Mouse (Mus musculus) embryonic facial prominence, embryonic 10.5 days (tissue): Measurements from ENCODE around the gene Lrrc23. TPM values are rescaled to one million over a fixed set of nuclear protein-coding genes. Genes with fewer than 3 reads are reported as not detected.
A peak's percentile ranks its signal among the peaks of the same experiment; 100 is the strongest.

Source experiments
- DNase-seq: peaks from one replicate; pipeline ENCODE4 v3.0.0-alpha.2; 2017; ENCODE audit warnings: low spot score
- H3K27ac ChIP-seq: fragments of 300-500 bp; sonication (generic); replicated peaks from 2 replicates; pipeline ENCODE4 v1.5.1; 2016; ENCODE audit warnings: mild to moderate bottlenecking
- H3K27me3 ChIP-seq: fragments of 300-500 bp; sonication (generic); replicated peaks from 2 replicates; pipeline ENCODE4 v1.6.1; 2016; ENCODE audit warnings: low read depth, mild to moderate bottlenecking; ENCODE audit not compliant: poor library complexity, severe bottlenecking
- H3K36me3 ChIP-seq: fragments of 300-500 bp; sonication (generic); replicated peaks from 2 replicates; pipeline ENCODE4 v1.6.1; 2016; ENCODE audit warnings: mild to moderate bottlenecking, moderate library complexity
- H3K4me1 ChIP-seq: fragments of 300-500 bp; sonication (generic); 2 replicates; pipeline ENCODE4 v1.6.1; 2016
- H3K4me3 ChIP-seq: fragments of 300-500 bp; sonication (generic); 2 replicates; pipeline ENCODE4 v1.5.1; 2016; ENCODE audit warnings: mild to moderate bottlenecking, moderate library complexity
- H3K9me3 ChIP-seq: fragments of 300-500 bp; sonication (generic); 2 replicates; pipeline ENCODE4 v1.6.1; 2016; ENCODE audit warnings: mild to moderate bottlenecking
- WGBS: fragments of 180-500 bp; shearing (Covaris S2); methylation state at CpG from one replicate; pipeline ENCODE4 v1.1.7; 2016; 5-methylcytosine and 5-hydroxymethylcytosine counted together
- polyA plus RNA-seq: library from polyadenylated mRNA; unstranded; fragments of >200 nt; fragmentation: Nextera tagmentation; extraction: Ambion mirVana; gene quantifications from 2 replicates; pipeline ENCODE4 v1.2.1, GENCODE M21; 2016

Lrrc23 gene
- polyA plus RNA-seq, 1 experiment from 2014 or later: 0.74 TPM

DNA sequence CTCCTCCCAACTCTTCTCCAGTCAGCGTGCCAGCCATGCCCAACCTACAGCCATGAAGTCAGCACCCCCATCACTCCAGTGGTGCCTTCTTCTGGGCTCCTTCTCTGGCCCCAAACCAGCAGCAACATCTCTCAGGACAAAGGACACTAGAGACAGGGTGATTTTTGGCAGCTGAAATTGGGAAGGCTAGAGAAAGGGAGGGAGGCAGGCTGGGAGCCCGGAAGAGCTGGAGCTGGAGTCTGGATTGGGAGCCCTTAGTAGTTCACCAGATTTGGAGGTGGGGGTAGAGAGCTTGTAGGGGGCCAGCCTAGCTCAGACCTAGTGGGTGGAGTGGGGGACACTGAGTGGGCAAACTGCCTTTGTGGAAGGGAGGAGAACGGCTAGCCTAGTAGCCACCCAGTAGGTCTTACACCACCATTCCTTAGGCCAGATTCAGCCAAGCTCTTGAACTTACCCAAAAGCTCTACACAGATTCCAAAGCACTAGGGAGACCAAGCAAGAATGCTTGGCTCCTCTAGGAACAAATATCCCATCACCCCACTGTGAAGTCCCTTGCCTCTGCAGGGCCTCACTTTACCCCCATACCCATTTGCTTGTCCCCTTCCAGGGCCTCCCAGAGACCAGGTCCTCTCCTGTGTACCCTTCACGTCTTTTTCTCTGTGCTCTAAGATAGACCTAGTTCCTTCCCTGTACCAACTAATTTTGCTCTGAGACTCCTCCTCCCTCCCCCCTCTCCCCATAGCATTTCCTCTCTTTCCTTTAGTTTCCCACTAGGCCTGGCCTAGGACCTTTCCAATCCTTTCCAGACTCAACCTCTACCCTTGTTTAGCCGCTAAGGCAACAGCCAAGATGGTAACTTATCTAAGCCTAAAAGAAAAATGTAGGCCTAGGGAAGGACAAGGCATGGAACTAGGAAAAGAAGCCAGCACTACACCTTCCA is 21.3 kb downstream of the Lrrc23 start:
- 27% methylated on average over 5 of the region's 5 CpGs for WGBS
- H3K27me3 ChIP-seq: peaks cover 13% of the 10 kb centered on the region; the same call in 1 of the 2 replicates

GRCm38 (mm10) chr6:124757351-124757880 is 22.1 kb downstream of the Lrrc23 start:
- Histone ChIP-seq H3K27me3 (peaks cover 5% of the 10 kb centered on the region; the same call in 1 of the 2 replicates), H3K36me3 (peaks cover 9% of the 10 kb centered on the region), H3K4me3 (peak overlapping the region; percentile 81), H3K9me3 (no peaks in the 10 kb centered on the region), H3K4me1 (peaks cover 46% of the 10 kb centered on the region), H3K27ac (peak overlapping the region; percentile 98)
- WGBS: 3% methylated on average over 5 of the region's 5 CpGs
- DNase-seq: no peak

More for the DNA sequence above, 21.3 kb downstream of the Lrrc23 start:
- Histone ChIP-seq H3K4me3 (peak overlapping the region; percentile 81), H3K4me1 (peaks cover 46% of the 10 kb centered on the region), H3K36me3 (peaks cover 2% of the 10 kb centered on the region; the same call in 1 of the 2 replicates), H3K9me3 (no peaks in the 10 kb centered on the region), H3K27ac (peak overlapping the region; percentile 98)
- peak; percentile 62 for DNase-seq

GRCm38 (mm10) chr6:124756652-124757350 is 22.7 kb downstream of the Lrrc23 start:
- WGBS: under 1% methylated on average over 54 of the region's 54 CpGs
- Histone ChIP-seq H3K9me3 (no peaks in the 10 kb centered on the region), H3K36me3 (peaks cover 15% of the 10 kb centered on the region), H3K27ac (peak overlapping the region; percentile 98), H3K27me3 (no peaks in the 10 kb centered on the region; the same call in 1 of the 2 replicates), H3K4me3 (peak overlapping the region; percentile 81), H3K4me1 (peaks cover 46% of the 10 kb centered on the region)
- peak; percentile 91 for DNase-seq

DNA sequence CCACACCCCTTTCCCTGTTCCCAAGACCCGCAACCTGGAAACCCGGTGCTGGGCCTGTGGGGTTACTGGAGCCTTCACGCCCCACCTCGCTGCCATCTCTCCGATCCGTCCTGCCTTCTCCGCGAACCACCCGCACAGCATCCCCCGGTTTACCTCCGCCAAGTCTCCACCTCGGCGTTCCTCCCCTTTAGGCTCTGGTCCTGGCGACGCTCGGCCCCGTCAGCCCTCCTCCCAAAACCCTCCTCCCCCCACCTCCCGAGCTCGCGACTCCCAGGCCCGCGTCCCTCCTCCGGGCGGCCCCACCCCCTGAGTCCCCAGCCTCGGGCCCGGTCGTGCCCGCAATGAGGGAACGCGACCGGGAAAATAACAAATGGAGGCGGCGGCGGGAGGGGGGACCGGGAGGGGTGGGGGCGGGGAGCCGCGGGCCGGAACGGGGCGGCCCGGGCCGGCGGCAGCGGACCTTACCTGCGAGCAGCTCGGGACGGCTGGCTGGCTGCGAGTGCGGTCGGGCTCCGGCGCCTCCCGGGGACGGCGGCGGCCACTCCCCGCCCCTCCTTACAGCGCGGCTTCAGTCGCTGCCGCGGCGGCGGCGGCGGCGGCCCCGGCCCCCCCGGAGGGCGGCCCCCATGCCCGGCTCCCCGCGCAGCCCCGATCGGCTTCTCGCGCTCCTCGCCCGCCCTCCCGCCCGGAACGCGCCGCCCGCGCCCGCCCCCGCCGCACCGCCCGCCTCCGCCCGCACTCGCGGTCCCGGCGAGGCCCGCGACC is 23.5 kb downstream of the Lrrc23 start, which contains the start of the genes Gm45234 and Atn1:
TSS of gene Gm45234 (minus strand) at position 191 of the 765 bp plus-strand sequence.
TSS of gene Atn1 (minus strand) at position 694 of the 765 bp plus-strand sequence.
- Histone ChIP-seq H3K27me3 (no peaks in the 10 kb centered on the region), H3K4me1 (peaks cover 46% of the 10 kb centered on the region), H3K4me3 (peak within 1 kb of the TSS; percentile 81), H3K36me3 (peaks cover 21% of the 10 kb centered on the region), H3K27ac (peak within 1 kb of the TSS; percentile 98), H3K9me3 (no peaks in the 10 kb centered on the region)
- DNase-seq: peak; percentile 86
- WGBS: 2% methylated on average over 91 of the region's 100 CpGs

DNA sequence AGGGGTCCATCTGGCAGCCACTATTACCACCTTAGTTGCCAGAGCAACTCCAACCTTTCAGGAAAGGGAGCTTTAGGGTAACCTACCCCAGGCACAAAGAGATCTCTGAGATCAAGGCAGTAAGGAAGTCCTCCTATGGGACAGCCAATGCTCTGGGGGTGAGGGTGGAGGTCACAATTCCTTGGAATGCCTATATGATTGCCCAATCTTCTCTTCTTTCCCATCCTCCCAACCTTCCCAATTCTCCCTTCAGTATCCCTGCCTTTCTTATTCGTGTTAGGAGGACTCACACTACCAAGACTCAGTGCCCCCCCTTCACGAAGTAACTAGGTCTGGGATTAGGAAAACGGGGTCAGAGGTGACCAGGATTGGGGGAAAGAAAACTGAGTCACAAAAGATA is 24.2 kb downstream of the Lrrc23 start:
- peaks cover 46% of the 10 kb centered on the region for H3K4me1 ChIP-seq
- H3K9me3 ChIP-seq: no peaks in the 10 kb centered on the region

DNA sequence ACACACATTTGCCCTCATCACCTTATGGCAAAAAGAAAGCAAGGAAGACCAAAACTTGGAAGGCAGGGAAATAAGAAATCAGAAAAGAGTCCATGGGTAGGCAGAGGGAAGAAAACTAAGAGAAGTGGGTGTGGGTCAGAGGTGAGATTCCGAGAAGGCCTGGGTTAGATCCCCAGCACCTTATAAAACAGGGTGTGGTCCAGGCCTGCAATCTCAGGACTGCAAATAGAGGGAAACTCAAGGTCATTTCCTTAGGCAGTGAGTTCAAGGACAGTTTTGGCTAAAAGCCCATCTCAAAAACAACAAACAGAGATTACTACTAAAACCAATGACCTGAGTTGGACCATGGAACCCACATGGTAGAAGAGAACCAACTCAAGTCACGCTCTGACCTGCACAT is 25.7 kb downstream of the Lrrc23 start:
- Histone ChIP-seq H3K36me3 (peaks cover 38% of the 10 kb centered on the region), H3K27ac (no peak overlapping the region), H3K4me1 (peaks cover 39% of the 10 kb centered on the region), H3K27me3 (no peaks in the 10 kb centered on the region), H3K9me3 (no peaks in the 10 kb centered on the region), H3K4me3 (no peak overlapping the region)
- no peak for DNase-seq
- WGBS: 88% methylated on average over 2 of the region's 2 CpGs

More for the DNA sequence above, 24.2 kb downstream of the Lrrc23 start:
- no peaks in the 10 kb centered on the region for H3K27me3 ChIP-seq
- peak overlapping the region; percentile 81 for H3K4me3 ChIP-seq
- WGBS: 4% methylated on average over 3 of the region's 3 CpGs
- peak overlapping the region; percentile 98 for H3K27ac ChIP-seq
- H3K36me3 ChIP-seq: peaks cover 25% of the 10 kb centered on the region
- DNase-seq: no peak

GRCm38 (mm10) chr6:124750405-124750804 is 29.1 kb downstream of the Lrrc23 start:
- no peak for DNase-seq
- Histone ChIP-seq H3K9me3 (no peaks in the 10 kb centered on the region), H3K27me3 (no peaks in the 10 kb centered on the region), H3K27ac (no peak overlapping the region), H3K36me3 (peaks cover 66% of the 10 kb centered on the region), H3K4me1 (peaks cover 33% of the 10 kb centered on the region), H3K4me3 (no peak overlapping the region)
- WGBS: 87% methylated on average over 8 of the region's 8 CpGs

DNA sequence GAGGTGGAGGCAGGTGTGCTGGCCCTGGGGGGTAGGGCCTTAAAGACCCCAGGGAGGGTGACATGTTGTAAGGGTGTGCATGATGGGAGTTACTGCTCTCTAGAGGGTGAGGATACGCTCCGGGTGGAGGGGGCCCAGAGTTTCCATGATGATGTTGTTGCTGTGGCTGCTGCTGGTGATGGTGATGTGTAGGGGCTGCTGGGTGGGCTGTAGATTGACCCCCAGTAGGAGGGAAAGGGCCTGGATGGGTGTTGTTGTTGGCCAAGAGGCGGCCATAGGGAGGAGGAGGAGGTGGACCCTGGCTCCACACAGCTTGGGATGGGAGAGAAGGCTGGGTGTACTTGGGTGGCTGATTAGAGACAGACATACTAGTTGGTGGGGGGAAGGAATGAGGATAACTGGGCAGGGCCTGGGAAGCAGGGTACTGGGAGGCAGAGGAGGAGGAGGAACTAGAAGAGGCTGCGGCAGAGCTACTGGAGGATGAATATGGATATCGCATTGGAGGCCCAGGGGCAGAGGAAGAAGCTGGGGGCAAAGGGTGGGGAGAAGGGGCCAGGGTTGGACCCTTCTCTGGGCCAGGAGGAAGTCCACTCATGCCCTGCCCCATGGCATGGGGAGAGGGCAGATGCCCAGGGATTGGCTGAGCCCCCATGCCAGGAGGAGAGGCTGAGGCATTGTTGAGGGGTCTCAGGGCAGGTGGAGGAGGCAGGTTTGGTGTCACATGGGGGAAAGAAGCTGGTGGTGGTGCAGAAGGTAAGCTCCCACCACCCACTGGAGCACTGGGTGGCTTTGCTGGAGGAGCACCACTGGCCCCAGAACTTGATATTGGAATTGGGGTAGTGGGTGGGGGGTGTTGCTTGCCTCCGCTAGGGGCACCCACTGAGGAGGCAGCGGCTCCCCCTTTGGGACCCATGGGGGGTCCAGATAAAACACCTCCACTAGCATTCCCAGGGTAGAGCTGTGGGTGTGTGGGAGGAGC is 32.6 kb downstream of the Lrrc23 start:
- H3K27me3 ChIP-seq: no peaks in the 10 kb centered on the region
- no peaks in the 10 kb centered on the region for H3K9me3 ChIP-seq
- peaks cover 37% of the 10 kb centered on the region for H3K4me1 ChIP-seq
- 88% methylated on average over 7 of the region's 7 CpGs for WGBS
- H3K4me3 ChIP-seq: peak overlapping the region; percentile 65
- no peak for DNase-seq
- peak overlapping the region; percentile 94 for H3K27ac ChIP-seq
- peaks cover 86% of the 10 kb centered on the region for H3K36me3 ChIP-seq

- peak overlapping the region; percentile 94 for H3K27ac ChIP-seq
- H3K4me1 ChIP-seq: peaks cover 42% of the 10 kb centered on the region
- no peak for DNase-seq
- H3K9me3 ChIP-seq: no peaks in the 10 kb centered on the region
- peaks cover 81% of the 10 kb centered on the region for H3K36me3 ChIP-seq
- peak overlapping the region; percentile 65 for H3K4me3 ChIP-seq
- H3K27me3 ChIP-seq: no peaks in the 10 kb centered on the region
- WGBS: 19% methylated on average over 8 of the region's 8 CpGs
Observed at GRCm38 (mm10) chr6:124746296-124746605, 33.3 kb downstream of the Lrrc23 start.

DNA sequence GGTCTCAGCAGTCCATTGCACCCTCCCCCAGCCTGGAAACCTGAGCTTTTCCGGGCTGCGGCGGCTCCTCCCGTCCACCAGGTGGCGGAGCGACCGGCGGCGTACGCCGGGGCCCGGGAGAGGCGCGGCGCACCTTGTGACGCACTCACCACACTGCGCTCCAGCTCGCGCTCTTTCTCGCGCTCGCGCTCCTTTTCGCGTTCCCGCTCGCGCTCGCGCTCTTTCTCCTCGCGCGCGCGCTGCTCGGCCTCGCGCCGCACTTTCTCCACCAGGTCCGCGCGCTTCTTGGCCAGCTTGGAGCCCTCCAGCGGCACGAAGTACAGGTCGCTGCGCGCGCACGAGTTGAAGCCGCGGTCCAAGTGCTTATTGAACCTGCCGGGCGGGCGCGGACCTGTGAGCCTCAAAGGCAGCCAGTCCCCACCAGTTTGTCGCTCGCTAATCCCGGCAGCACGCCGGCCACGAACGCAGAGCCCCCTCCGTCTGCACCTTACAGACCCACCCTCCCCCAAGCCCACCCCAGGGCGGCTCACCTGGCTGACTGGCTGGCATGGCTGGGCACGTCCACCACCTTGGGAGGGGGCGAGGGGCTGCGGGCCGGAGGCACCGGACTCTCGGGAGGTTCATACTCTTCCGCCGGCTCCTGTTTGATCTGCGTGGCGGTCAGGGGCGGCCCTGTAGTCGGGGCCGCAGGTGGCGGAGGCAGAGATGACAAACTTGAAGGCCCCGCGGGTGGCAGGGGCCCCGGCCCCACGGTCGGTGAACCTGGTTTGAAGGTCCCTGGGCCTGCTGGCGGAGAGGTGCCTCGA is 33.8 kb downstream of the Lrrc23 start:
- 1% methylated on average over 85 of the region's 85 CpGs for WGBS
- Histone ChIP-seq H3K27ac (peak overlapping the region; percentile 94), H3K4me1 (peaks cover 44% of the 10 kb centered on the region), H3K27me3 (no peaks in the 10 kb centered on the region), H3K36me3 (peaks cover 75% of the 10 kb centered on the region), H3K4me3 (peak overlapping the region; percentile 65), H3K9me3 (no peaks in the 10 kb centered on the region)
- peak; percentile 97 for DNase-seq
